Mouse (Mus musculus) liver, adult 2 months (tissue): Measurements from ENCODE around the gene Strn3.

Experiments
- CTCF ChIP-seq: fragments of 200-500 bp; IDR thresholded peaks from 2 replicates; pipeline ENCODE4 v1.5.1; 2011; ENCODE audit warnings: low read depth, low read length, control low read depth
- POLR2A ChIP-seq: fragments of 200-500 bp; IDR thresholded peaks from 2 replicates; pipeline ENCODE4 v1.6.1; 2011; ENCODE audit warnings: low read length, control low read depth; ENCODE audit not compliant: insufficient read depth; ENCODE audit errors: extremely low read depth

DNA sequence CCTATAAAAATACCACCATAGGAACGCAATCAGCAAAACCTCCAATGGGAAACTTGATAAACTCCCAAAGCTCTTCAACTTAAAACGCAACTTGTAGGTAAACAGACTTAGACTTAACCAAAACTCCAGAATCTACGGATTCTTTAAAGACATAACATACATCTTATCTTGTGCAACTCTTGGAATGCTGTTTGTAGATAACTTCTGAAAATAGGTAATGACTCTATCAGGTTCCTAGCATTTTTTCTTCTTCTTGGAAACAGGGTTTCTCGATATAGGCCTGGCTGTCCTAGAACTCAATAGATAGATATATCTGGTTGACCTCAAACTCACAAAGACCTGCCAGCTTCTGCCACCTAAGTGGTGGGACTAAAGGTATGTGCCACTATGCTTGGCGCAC lies 70.5 kb downstream of the Strn3 start:
- TF ChIP-seq CTCF = no peak
- TF ChIP-seq POLR2A = no peak
